Mouse (Mus musculus) forebrain, embryonic 14.5 days (tissue): ENCODE results near the gene Nek8. TPM values are rescaled to one million over a fixed set of nuclear protein-coding genes. Genes with fewer than 3 reads are reported as not detected.

Experiments used
- ATAC-seq: fragments of 200-750 bp; cut with Nextera tagmentation; 2 replicates; pipeline ENCODE4 v1.8.0; 2017; ENCODE audit warnings: mild to moderate bottlenecking, moderate library complexity
- DNase-seq: peaks from one replicate; pipeline ENCODE4 v3.0.0-alpha.2; 2015; ENCODE audit warnings: low spot score
- H3K27ac ChIP-seq: fragments of 300-500 bp; sonication (generic); 2 replicates; pipeline ENCODE4 v1.5.1; 2014; ENCODE audit warnings: low read depth, mild to moderate bottlenecking, control low read depth, low read length, moderate library complexity
- H3K27me3 ChIP-seq: fragments of 300-500 bp; sonication (generic); replicated peaks from 2 replicates; pipeline ENCODE4 v1.6.1; 2014; ENCODE audit warnings: low read length, control low read depth, mixed read lengths; ENCODE audit not compliant: control insufficient read depth, insufficient read depth
- H3K36me3 ChIP-seq: fragments of 300-500 bp; sonication (generic); 2 replicates; pipeline ENCODE4 v1.6.1; 2014; ENCODE audit warnings: low read length, control low read depth; ENCODE audit not compliant: control insufficient read depth, insufficient read depth
- H3K4me1 ChIP-seq: fragments of 300-500 bp; sonication (generic); 2 replicates; pipeline ENCODE4 v1.6.1; 2014; ENCODE audit warnings: antibody characterized with exemption, low read length, control low read depth; ENCODE audit not compliant: control insufficient read depth, insufficient read depth
- H3K4me2 ChIP-seq: fragments of 300-500 bp; sonication (generic); 2 replicates; pipeline ENCODE4 v1.6.1; 2014; ENCODE audit warnings: mild to moderate bottlenecking, control low read depth, low read length
- H3K4me3 ChIP-seq: fragments of 300-500 bp; sonication (generic); 2 replicates; pipeline ENCODE4 v1.5.1; 2014; ENCODE audit warnings: low read depth, low read length, control low read depth
- H3K9ac ChIP-seq: fragments of 300-500 bp; sonication (generic); 2 replicates; pipeline ENCODE4 v1.6.1; 2014; ENCODE audit warnings: mild to moderate bottlenecking, low read length, control low read depth, moderate library complexity
- H3K9me3 ChIP-seq: fragments of 300-500 bp; sonication (generic); replicated peaks from 2 replicates; pipeline ENCODE4 v1.6.1; 2016; ENCODE audit warnings: low read length, control low read depth, mixed read lengths; ENCODE audit not compliant: control insufficient read depth
- WGBS: fragments of 180-500 bp; shearing (Covaris S2); extraction: QIAGEN DNeasy Blood & Tissue Kit; methylation state at CpG from one replicate; pipeline ENCODE4 v1.1.7; 2014; 5-methylcytosine and 5-hydroxymethylcytosine counted together
- polyA plus RNA-seq: library from polyadenylated mRNA; unstranded; fragments of >200 nt; fragmentation: Nextera tagmentation; extraction: Ambion mirVana; gene quantifications from 2 replicates; pipeline ENCODE4 v1.2.1, GENCODE M21; 2014

The Nek8 gene
- polyA plus RNA-seq, result 4.6 and 5.5 TPM in 2 replicates

- peak; percentile 68 for ATAC-seq
- Histone ChIP-seq H3K9me3 (no peaks in the 10 kb centered on the region), H3K4me2 (peak within 1 kb of the TSS; percentile 89), H3K9ac (peak within 1 kb of the TSS; percentile 49), H3K27ac (no peak within 1 kb of the TSS; the same call in 1 of the 2 replicates), H3K4me1 (peaks cover 16% of the 10 kb centered on the region), H3K36me3 (peaks cover 23% of the 10 kb centered on the region), H3K27me3 (no peaks in the 10 kb centered on the region), H3K4me3 (peak within 1 kb of the TSS; percentile 44)
- WGBS, result under 1% methylated on average over 32 of the region's 32 CpGs
- DNase-seq, result peak; percentile 94
These were observed at the start of gene Nek8, which contains the start of gene Tlcd1 for GRCm38 (mm10) chr11:78176402-78176862. Gene Nek8, minus strand, starts transcription at chr11:78176675. Gene Tlcd1, plus strand, starts transcription at chr11:78176711.

GRCm38 (mm10) chr11:78223586-78223985 is 47.1 kb upstream of the Nek8 start:
- H3K27ac ChIP-seq, result no peak overlapping the region
- H3K4me1 ChIP-seq, result no peaks in the 10 kb centered on the region
- peaks cover 98% of the 10 kb centered on the region for H3K36me3 ChIP-seq
- H3K27me3 ChIP-seq, result no peaks in the 10 kb centered on the region
- WGBS, result 92% methylated on average over 4 of the region's 4 CpGs
- ATAC-seq (no peak), DNase-seq (no peak)
- no peak overlapping the region for H3K4me2 ChIP-seq
- no peak overlapping the region for H3K4me3 ChIP-seq
- no peak overlapping the region for H3K9ac ChIP-seq
- no peaks in the 10 kb centered on the region for H3K9me3 ChIP-seq

GRCm38 (mm10) chr11:78215709-78216317 is 39.3 kb upstream of the Nek8 start:
- WGBS, result 94% methylated on average over 11 of the region's 11 CpGs
- H3K4me3 ChIP-seq, result no peak overlapping the region
- DNase-seq, result no peak
- H3K9me3 ChIP-seq, result no peaks in the 10 kb centered on the region
- H3K4me1 ChIP-seq, result no peaks in the 10 kb centered on the region
- H3K9ac ChIP-seq, result no peak overlapping the region
- H3K27me3 ChIP-seq, result no peaks in the 10 kb centered on the region
- ATAC-seq, result no peak
- no peak overlapping the region for H3K27ac ChIP-seq
- H3K4me2 ChIP-seq, result no peak overlapping the region
- peaks cover 98% of the 10 kb centered on the region for H3K36me3 ChIP-seq

- no peaks in the 10 kb centered on the region for H3K4me1 ChIP-seq
- 94% methylated on average over 14 of the region's 14 CpGs for WGBS
These were observed 36.8 kb upstream of the Nek8 start for GRCm38 (mm10) chr11:78213086-78213817.

GRCm38 (mm10) chr11:78211513-78211912 is 35.0 kb upstream of the Nek8 start:
- Histone ChIP-seq H3K4me3 (no peak overlapping the region), H3K9me3 (no peaks in the 10 kb centered on the region), H3K9ac (no peak overlapping the region), H3K36me3 (peaks cover 99% of the 10 kb centered on the region), H3K27me3 (no peaks in the 10 kb centered on the region), H3K4me2 (no peak overlapping the region), H3K27ac (no peak overlapping the region), H3K4me1 (no peaks in the 10 kb centered on the region)
- 93% methylated on average over 5 of the region's 5 CpGs for WGBS
- ATAC-seq (no peak), DNase-seq (no peak)

More at GRCm38 (mm10) chr11:78213086-78213817, 36.8 kb upstream of the Nek8 start:
- no peak overlapping the region for H3K27ac ChIP-seq
- ATAC-seq, result no peak
- H3K36me3 ChIP-seq, result peaks cover 99% of the 10 kb centered on the region
- no peak for DNase-seq
- H3K4me2 ChIP-seq, result no peak overlapping the region
- no peak overlapping the region for H3K4me3 ChIP-seq
- no peaks in the 10 kb centered on the region for H3K9me3 ChIP-seq
- H3K27me3 ChIP-seq, result no peaks in the 10 kb centered on the region
- no peak overlapping the region for H3K9ac ChIP-seq

- no peak overlapping the region for H3K4me3 ChIP-seq
- no peak overlapping the region for H3K4me2 ChIP-seq
- H3K36me3 ChIP-seq, result peaks cover 99% of the 10 kb centered on the region
- H3K9me3 ChIP-seq, result no peaks in the 10 kb centered on the region
- H3K27ac ChIP-seq, result no peak overlapping the region
- no peak overlapping the region for H3K9ac ChIP-seq
- H3K27me3 ChIP-seq, result no peaks in the 10 kb centered on the region
- no peak for DNase-seq
- WGBS, result 93% methylated on average over 7 of the region's 7 CpGs
- H3K4me1 ChIP-seq, result no peaks in the 10 kb centered on the region
- no peak for ATAC-seq
These were observed 34.1 kb upstream of the Nek8 start for GRCm38 (mm10) chr11:78210615-78211014.

- ATAC-seq (no peak), DNase-seq (no peak)
- H3K36me3 ChIP-seq, result peaks cover 100% of the 10 kb centered on the region
- H3K4me3 ChIP-seq, result no peak overlapping the region
- no peak overlapping the region for H3K9ac ChIP-seq
- no peaks in the 10 kb centered on the region for H3K27me3 ChIP-seq
- H3K4me2 ChIP-seq, result no peak overlapping the region
- H3K27ac ChIP-seq, result no peak overlapping the region
- H3K4me1 ChIP-seq, result no peaks in the 10 kb centered on the region
- no peaks in the 10 kb centered on the region for H3K9me3 ChIP-seq
- WGBS, result 92% methylated on average over 6 of the region's 6 CpGs
These were observed 33.4 kb upstream of the Nek8 start for GRCm38 (mm10) chr11:78209886-78210285.

GRCm38 (mm10) chr11:78207190-78207589 is 30.7 kb upstream of the Nek8 start:
- no peak overlapping the region for H3K9ac ChIP-seq
- H3K36me3 ChIP-seq, result peaks cover 89% of the 10 kb centered on the region
- H3K4me2 ChIP-seq, result no peak overlapping the region
- 91% methylated on average over 7 of the region's 7 CpGs for WGBS
- no peak for ATAC-seq
- H3K4me1 ChIP-seq, result no peaks in the 10 kb centered on the region
- H3K9me3 ChIP-seq, result no peaks in the 10 kb centered on the region
- DNase-seq, result no peak
- H3K4me3 ChIP-seq, result no peak overlapping the region
- H3K27ac ChIP-seq, result no peak overlapping the region
- no peaks in the 10 kb centered on the region for H3K27me3 ChIP-seq
